Mouse (Mus musculus): ENCODE data around the gene Gm14496. TPM values are rescaled to one million over a fixed set of nuclear protein-coding genes. Genes with fewer than 3 reads are reported as not detected.

Gm14496 gene
- not detected in 2 replicates for polyA plus RNA-seq (2015; fragmentation: Nextera tagmentation; extraction: Ambion mirVana)

GRCm38 (mm10) chr2:181990829-181991228, at the start of gene Gm14496:
TSS of gene Gm14496 (plus strand) at chr2:181991129.

Other genes starting within 250 kb of the Gm14496 start
- gene Myt1, start 227.8 kb upstream of the Gm14496 start, polyA plus RNA-seq (2015; fragmentation: Nextera tagmentation; extraction: Ambion mirVana) = 6.5 and 7.1 TPM in 2 replicates
- gene Pcmtd2, start 153.3 kb upstream of the Gm14496 start, polyA plus RNA-seq (2015; fragmentation: Nextera tagmentation; extraction: Ambion mirVana) = 23.8 and 24.2 TPM in 2 replicates
- gene Polr3k, start 126.8 kb upstream of the Gm14496 start, polyA plus RNA-seq (2015; fragmentation: Nextera tagmentation; extraction: Ambion mirVana) = 61.6 and 65.3 TPM in 2 replicates